Mouse (Mus musculus): ENCODE measurements around the gene Ankrd54. TPM values are rescaled to one million over a fixed set of nuclear protein-coding genes. Genes with fewer than 3 reads are reported as not detected.
"Not testable (repeated sequence)": the region's sequence is repeated elsewhere in the genome, so short reads cannot be mapped to it uniquely, and the experiment has no call there.

Gene Ankrd54
- total RNA-seq, 2 experiments from 2014 or later, result 19.5 to 22.2 TPM

- no peak for DNase-seq (ENCODE audit: low spot score in 2 of 2)
Measured at GRCm38 (mm10) chr15:79048186-79048585, 14.5 kb downstream of the Ankrd54 start.

GRCm38 (mm10) chr15:79044837-79045236 is 17.9 kb downstream of the Ankrd54 start:
- DNase-seq (ENCODE audit: low spot score in 2 of 2), result no peak

- DNase-seq (ENCODE audit: low spot score in 2 of 2), result peak; percentile 38 to 47
Measured at GRCm38 (mm10) chr15:79042721-79043491, 19.8 kb downstream of the Ankrd54 start.

- no peak for DNase-seq (ENCODE audit: low spot score in 2 of 2)
Measured at GRCm38 (mm10) chr15:79041585-79041984, 21.1 kb downstream of the Ankrd54 start, which contains the start of gene Galr3. Galr3 (plus strand) TSS chr15:79041885.

- no peak for DNase-seq (ENCODE audit: low spot score in 2 of 2)
Measured at GRCm38 (mm10) chr15:79040501-79041416, 21.9 kb downstream of the Ankrd54 start.

GRCm38 (mm10) chr15:79038853-79039252 is 23.8 kb downstream of the Ankrd54 start:
- peak; percentile 70 for DNase-seq (ENCODE audit: low spot score in 2 of 2)

GRCm38 (mm10) chr15:79038331-79038730 is 24.4 kb downstream of the Ankrd54 start:
- DNase-seq (ENCODE audit: low spot score in 2 of 2), result no peak

GRCm38 (mm10) chr15:79037913-79038328 is 24.8 kb downstream of the Ankrd54 start:
- peak; percentile 65 to 79 for DNase-seq (ENCODE audit: low spot score in 2 of 2)

GRCm38 (mm10) chr15:79031908-79032307 is 30.8 kb downstream of the Ankrd54 start:
- DNase-seq (ENCODE audit: low spot score in 2 of 2), result not testable (repeated sequence)

- DNase-seq (ENCODE audit: low spot score in 2 of 2), result peak; percentile 75 to 83
Measured at GRCm38 (mm10) chr15:79030551-79031435, 31.9 kb downstream of the Ankrd54 start.

- DNase-seq (ENCODE audit: low spot score in 2 of 2), result no peak
Measured at GRCm38 (mm10) chr15:79029519-79030241, 33.0 kb downstream of the Ankrd54 start.

- no peak for DNase-seq (ENCODE audit: low spot score in 2 of 2)
Measured at GRCm38 (mm10) chr15:79028823-79029484, 33.7 kb downstream of the Ankrd54 start.

GRCm38 (mm10) chr15:79028237-79028738 is 34.4 kb downstream of the Ankrd54 start, which contains the start of gene H1f0:
H1f0 (plus strand) TSS chr15:79028450.
- peak; percentile 98 for DNase-seq (ENCODE audit: low spot score in 2 of 2)

GRCm38 (mm10) chr15:79027291-79028205 is 35.1 kb downstream of the Ankrd54 start:
- DNase-seq (ENCODE audit: low spot score in 2 of 2), result peak; percentile 30 to 50

GRCm38 (mm10) chr15:79026511-79027290 is 36.0 kb downstream of the Ankrd54 start:
- DNase-seq (ENCODE audit: low spot score in 2 of 2), result no peak

GRCm38 (mm10) chr15:79025687-79026308 is 36.9 kb downstream of the Ankrd54 start:
- DNase-seq (ENCODE audit: low spot score in 2 of 2), result peak in 1 of 2 experiments; percentile 40

GRCm38 (mm10) chr15:79023366-79023765 is 39.3 kb downstream of the Ankrd54 start:
- no peak for DNase-seq (ENCODE audit: low spot score in 2 of 2)
